In genomic region chr6:46428231-46428630, GRCm38 (mm10) we compare ENCODE assay signal across 16 mouse cellular contexts.
"Had no signal": no experiment of that assay in that cellular context is flagged by ENCODE, and none has a peak within 500 bp of the region (broad histone marks: within the 10 kb centered on the region; RNA-seq: fewer than 3 reads in every experiment).

No protein-coding gene starts in this region.

- H3K4me2 ChIP-seq: neural tube, embryonic 13.5 days; neural tube, embryonic 15.5 days; stomach, embryonic 15.5 days had no signal

- H3K9ac ChIP-seq: neural tube, embryonic 13.5 days; neural tube, embryonic 15.5 days; stomach, embryonic 15.5 days had no signal

- H3K9me3 ChIP-seq: neural tube, embryonic 13.5 days; neural tube, embryonic 15.5 days; stomach, embryonic 15.5 days had no signal

- H3K27ac ChIP-seq: neural tube, embryonic 13.5 days; neural tube, embryonic 15.5 days; stomach, embryonic 15.5 days; stomach, postnatal 0 days had no signal

- H3K4me1 ChIP-seq: neural tube, embryonic 13.5 days; neural tube, embryonic 15.5 days; stomach, embryonic 15.5 days had no signal

- H3K27me3 ChIP-seq: neural tube, embryonic 13.5 days; neural tube, embryonic 15.5 days; stomach, embryonic 15.5 days had no signal

- H3K4me3 ChIP-seq: neural tube, embryonic 13.5 days; neural tube, embryonic 15.5 days; stomach, embryonic 15.5 days had no signal

- H3K36me3 ChIP-seq: neural tube, embryonic 13.5 days; neural tube, embryonic 15.5 days; stomach, embryonic 15.5 days had no signal

- DNase-seq: retina, postnatal 1 day; right cerebral cortex, adult 18-20 months; right cerebral cortex, postnatal 14 days; right cerebral cortex, postnatal 25 days; right cerebral cortex, postnatal 4 days; spleen, adult 18-20 months; thymus, adult 18-20 months; thymus, adult 2 months; thymus, postnatal 14 days; thymus, postnatal 25 days; thymus, postnatal 36 days; thymus, postnatal 4 days had no signal
